Mouse (Mus musculus): ENCODE measurements around the gene Mnat1. TPM values are rescaled to one million over a fixed set of nuclear protein-coding genes. Genes with fewer than 3 reads are reported as not detected.

Mnat1 gene
- total and polyA plus RNA-seq, 3 experiments, result 29.4 to 36.9 TPM; not detected in 1

GRCm38 (mm10) chr12:73295505-73296140 is 172.1 kb downstream of the Mnat1 start:
- peaks cover 0 to 3% of the 10 kb centered on the region in 2 experiments; a peak in 1 of 4 replicates for H3K4me1 ChIP-seq (ENCODE audit: control insufficient read depth in 1 of 2, insufficient read depth in 2 of 2, low read length in 2 of 2)
- H3K9me3 ChIP-seq (replicated peaks; ENCODE audit: insufficient read depth, low read length), result no peaks in the 10 kb centered on the region
- no peak for DNase-seq (ENCODE audit: low read depth, low spot score)
- H3K79me2 ChIP-seq (ENCODE audit: control insufficient read depth, insufficient read depth, low read length, poor library complexity), result no peaks in the 10 kb centered on the region
- H3K9ac ChIP-seq (ENCODE audit: control insufficient read depth, low read depth, low read length, poor library complexity, severe bottlenecking), result no peak overlapping the region
- H3K4me3 ChIP-seq (ENCODE audit: control insufficient read depth in 1 of 2, insufficient read depth in 1 of 2, low read depth in 2 of 2, low read length in 2 of 2), result no peak overlapping the region
- no peak overlapping the region for H3K27ac ChIP-seq (ENCODE audit: control insufficient read depth, low read depth, low read length)
- H3K27me3 ChIP-seq (ENCODE audit: control insufficient read depth in 1 of 2, insufficient read depth in 2 of 2, low read length in 2 of 2), result no peaks in the 10 kb centered on the region
- TF ChIP-seq ZC3H11A (IDR thresholded peaks at IDR 0.05; ENCODE audit: low read depth, low read length) (no peak), CHD1 (IDR thresholded peaks at IDR 0.05; ENCODE audit: low read depth, low read length) (no peak), MEF2A (IDR thresholded peaks at IDR 0.05; ENCODE audit: extremely low read depth, insufficient replicate concordance, low read depth, low read length, poor library complexity, severe bottlenecking) (no peak), JUND (IDR thresholded peaks at IDR 0.05; ENCODE audit: low read depth, low read length) (no peak), USF2 (IDR thresholded peaks at IDR 0.05; ENCODE audit: borderline replicate concordance in 1 of 2, insufficient read depth in 1 of 2, low read depth in 1 of 2, low read length in 2 of 2) (no peak), NRF1 (IDR thresholded peaks at IDR 0.05; ENCODE audit: insufficient read depth, low read depth, low read length, poor library complexity, severe bottlenecking) (no peak)
- peaks cover 0 to 4% of the 10 kb centered on the region in 2 experiments; a peak in 2 of 4 replicates for H3K36me3 ChIP-seq (ENCODE audit: control insufficient read depth in 1 of 2, insufficient read depth in 2 of 2, low read length in 2 of 2)

- no peak overlapping the region for H3K4me3 ChIP-seq (ENCODE audit: control insufficient read depth in 1 of 2, insufficient read depth in 1 of 2, low read depth in 2 of 2, low read length in 2 of 2)
- no peak for DNase-seq (ENCODE audit: low read depth, low spot score)
- no peaks in the 10 kb centered on the region for H3K9me3 ChIP-seq (replicated peaks; ENCODE audit: insufficient read depth, low read length)
- H3K27me3 ChIP-seq (ENCODE audit: control insufficient read depth in 1 of 2, insufficient read depth in 2 of 2, low read length in 2 of 2), result no peaks in the 10 kb centered on the region
- peaks cover 0 to 3% of the 10 kb centered on the region in 2 experiments; a peak in 1 of 4 replicates for H3K4me1 ChIP-seq (ENCODE audit: control insufficient read depth in 1 of 2, insufficient read depth in 2 of 2, low read length in 2 of 2)
- no peak overlapping the region for H3K27ac ChIP-seq (ENCODE audit: control insufficient read depth, low read depth, low read length)
- no peaks in the 10 kb centered on the region for H3K79me2 ChIP-seq (ENCODE audit: control insufficient read depth, insufficient read depth, low read length, poor library complexity)
- H3K36me3 ChIP-seq (ENCODE audit: control insufficient read depth in 1 of 2, insufficient read depth in 2 of 2, low read length in 2 of 2), result peaks cover 0 to 4% of the 10 kb centered on the region in 2 experiments; a peak in 2 of 4 replicates
- TF ChIP-seq MAFK (IDR thresholded peaks at IDR 0.05; ENCODE audit: borderline replicate concordance, low read depth, low read length) (no peak), SMC3 (IDR thresholded peaks at IDR 0.05; ENCODE audit: low read depth, low read length) (no peak), MEF2A (IDR thresholded peaks at IDR 0.05; ENCODE audit: extremely low read depth, insufficient replicate concordance, low read depth, low read length, poor library complexity, severe bottlenecking) (no peak), KAT2A (conservative IDR thresholded peaks at IDR 0.05; ENCODE audit: low read depth, low read length) (no peak), RAD21 (IDR thresholded peaks at IDR 0.05; ENCODE audit: low read depth, low read length) (no peak), MAZ (IDR thresholded peaks at IDR 0.05; ENCODE audit: low read depth, low read length) (no peak), UBTF (IDR thresholded peaks at IDR 0.05; ENCODE audit: borderline replicate concordance, insufficient read depth, low read depth, low read length) (no peak), MAX (IDR thresholded peaks at IDR 0.05; ENCODE audit: low read length) (no peak), SIN3A (IDR thresholded peaks at IDR 0.05; ENCODE audit: low read length) (no peak), POLR2AphosphoS2 (IDR thresholded peaks at IDR 0.05; ENCODE audit: low read length) (no peak), TAL1 (IDR thresholded peaks at IDR 0.05; ENCODE audit: low read length) (no peak)
- no peak overlapping the region for H3K9ac ChIP-seq (ENCODE audit: control insufficient read depth, low read depth, low read length, poor library complexity, severe bottlenecking)
Measured at GRCm38 (mm10) chr12:73298621-73299020, 175.1 kb downstream of the Mnat1 start.
